26 mouse cellular contexts compared by ENCODE assay signal in the genomic region with DNA sequence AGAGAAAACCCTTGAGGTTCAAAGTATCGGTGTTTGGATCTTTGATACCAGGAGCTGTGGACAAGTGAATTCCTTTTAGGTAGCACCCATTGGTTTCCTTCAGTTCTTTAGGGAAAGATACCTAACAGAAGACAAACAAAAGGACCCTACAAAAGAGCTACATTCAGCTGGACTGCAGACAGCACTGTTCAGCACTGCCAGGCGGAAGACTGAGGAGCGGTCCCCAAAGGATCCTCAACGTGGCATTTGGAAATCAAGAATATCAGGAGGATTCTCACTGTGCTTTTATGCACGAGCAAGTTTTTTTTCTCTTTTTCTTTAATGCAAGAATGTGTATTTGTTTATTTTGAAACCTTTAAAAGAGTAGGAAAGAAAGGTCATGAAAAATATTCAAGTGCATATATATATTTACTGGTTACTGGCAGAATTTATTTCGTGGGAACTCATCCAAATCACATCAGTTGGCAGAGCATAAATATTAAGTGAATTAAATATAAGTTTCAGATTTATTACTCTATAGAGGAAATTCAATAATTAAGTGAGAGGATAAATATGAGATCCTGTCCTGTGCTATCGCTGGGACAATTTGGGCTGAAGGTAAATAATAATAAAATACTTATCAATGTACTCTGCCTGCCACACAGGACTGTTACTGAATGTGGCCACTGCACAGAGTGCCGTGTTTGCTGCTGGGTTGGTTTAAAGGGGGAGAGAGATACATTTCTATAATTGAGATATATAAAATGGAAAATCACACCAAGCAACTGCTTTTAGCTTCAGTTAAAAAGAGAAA.
"Had no signal": no experiment of that assay in that cellular context is flagged by ENCODE, and none has a peak within 500 bp of the region (broad histone marks: within the 10 kb centered on the region; RNA-seq: fewer than 3 reads in every experiment).

No protein-coding gene starts in this region.

- H3K27me3 ChIP-seq: heart, embryonic 12.5 days; hindbrain, embryonic 12.5 days; intestine, embryonic 15.5 days; limb, embryonic 12.5 days had no signal

- H3K9ac ChIP-seq: heart, embryonic 12.5 days; hindbrain, embryonic 12.5 days; hindbrain, embryonic 14.5 days; intestine, embryonic 15.5 days; limb, embryonic 12.5 days had no signal

- H3K27ac ChIP-seq: gastrocnemius, adult 2 months; heart, adult 2 months; heart, embryonic 10.5 days; hindbrain, embryonic 10.5 days; hindbrain, embryonic 12.5 days; hindbrain, embryonic 14.5 days; intestine, embryonic 15.5 days; layer of hippocampus, adult 2 months; left cerebral cortex, adult 2 months; limb, embryonic 10.5 days; limb, embryonic 12.5 days had no signal

- H3K4me3 ChIP-seq: gastrocnemius, adult 2 months; heart, adult 2 months; heart, embryonic 10.5 days; heart, embryonic 12.5 days; hindbrain, embryonic 10.5 days; hindbrain, embryonic 12.5 days; intestine, embryonic 15.5 days; layer of hippocampus, adult 2 months; left cerebral cortex, adult 2 months; limb, embryonic 10.5 days; limb, embryonic 12.5 days had no signal

- H3K4me2 ChIP-seq: heart, embryonic 12.5 days; hindbrain, embryonic 12.5 days; hindbrain, embryonic 14.5 days; intestine, embryonic 15.5 days; limb, embryonic 12.5 days; liver, embryonic 11.5 days had no signal

- H3K9me3 ChIP-seq: heart, embryonic 10.5 days; heart, embryonic 12.5 days; hindbrain, embryonic 10.5 days; hindbrain, embryonic 12.5 days; intestine, embryonic 15.5 days; limb, embryonic 10.5 days; limb, embryonic 12.5 days had no signal

- ATAC-seq: hindbrain, embryonic 16.5 days; inflammation-experienced regulatory T-cells, adult 6 months; intestine, embryonic 15.5 days; intestine, postnatal 0 days had no signal

- H3K4me1 ChIP-seq: heart, embryonic 10.5 days; heart, embryonic 12.5 days; hindbrain, embryonic 10.5 days; hindbrain, embryonic 12.5 days; intestine, embryonic 15.5 days; limb, embryonic 12.5 days had no signal

- H3K36me3 ChIP-seq: heart, embryonic 10.5 days; heart, embryonic 12.5 days; hindbrain, embryonic 10.5 days; hindbrain, embryonic 12.5 days; intestine, embryonic 15.5 days; limb, embryonic 10.5 days; limb, embryonic 12.5 days had no signal

- DNase-seq: gastrocnemius, adult 2 months; gastrocnemius, postnatal 10 days; gastrocnemius, postnatal 25 days; heart, adult 2 months; heart, postnatal 10 days; heart, postnatal 4 days; kidney, adult 18-20 months; kidney, adult 8-10 months; kidney, postnatal 10 days; kidney, postnatal 25 days; kidney, postnatal 4 days; liver had no signal
